Mouse (Mus musculus): ENCODE measurements around the gene Lrrc26.

Lrrc26 gene

GRCm38 (mm10) chr2:25292856-25293255 lies 3.1 kb downstream of the Lrrc26 start:
- in situ Hi-C loops (cut with MboI, MseI) = no loop called here

GRCm38 (mm10) chr2:25293706-25294105 lies 4.0 kb downstream of the Lrrc26 start:
- in situ Hi-C loops (cut with MboI, MseI) = no loop called here

GRCm38 (mm10) chr2:25297093-25297492 lies 7.4 kb downstream of the Lrrc26 start:
- in situ Hi-C loops (cut with MboI, MseI) = no loop called here

GRCm38 (mm10) chr2:25298046-25298445 lies 8.3 kb downstream of the Lrrc26 start:
- in situ Hi-C loops (cut with MboI, MseI) = no loop called here

GRCm38 (mm10) chr2:25303452-25303851 lies 13.7 kb downstream of the Lrrc26 start:
- in situ Hi-C loops (cut with MboI, MseI) = no loop called here

- in situ Hi-C loops (cut with MboI, MseI) = no loop called here
Observed at GRCm38 (mm10) chr2:25303931-25304656, 14.4 kb downstream of the Lrrc26 start.

GRCm38 (mm10) chr2:25304657-25305541 lies 15.2 kb downstream of the Lrrc26 start:
- in situ Hi-C loops (cut with MboI, MseI) = no loop called here

GRCm38 (mm10) chr2:25305587-25306359 lies 16.1 kb downstream of the Lrrc26 start:
- in situ Hi-C loops (cut with MboI, MseI) = no loop called here

GRCm38 (mm10) chr2:25310180-25310579 lies 20.5 kb downstream of the Lrrc26 start:
- in situ Hi-C loops (cut with MboI, MseI) = no loop called here

- in situ Hi-C loops (cut with MboI, MseI) = no loop called here
Observed at GRCm38 (mm10) chr2:25310969-25311368, 21.3 kb downstream of the Lrrc26 start.

GRCm38 (mm10) chr2:25311491-25311891 lies 21.8 kb downstream of the Lrrc26 start:
- in situ Hi-C loops (cut with MboI, MseI) = no loop called here

GRCm38 (mm10) chr2:25318119-25318966 lies 28.6 kb downstream of the Lrrc26 start:
- in situ Hi-C loops (cut with MboI, MseI) = no loop called here

- in situ Hi-C loops (cut with MboI, MseI) = no loop called here
Observed at GRCm38 (mm10) chr2:25318971-25319773, 29.5 kb downstream of the Lrrc26 start, which contains the start of gene Grin1. Grin1 (minus strand) TSS chr2:25319187.

GRCm38 (mm10) chr2:25320084-25320483 lies 30.4 kb downstream of the Lrrc26 start:
- in situ Hi-C loops (cut with MboI, MseI) = no loop called here

- in situ Hi-C loops (cut with MboI, MseI) = no loop called here
Observed at GRCm38 (mm10) chr2:25326036-25326435, 36.3 kb downstream of the Lrrc26 start.

GRCm38 (mm10) chr2:25328440-25328839 lies 38.7 kb downstream of the Lrrc26 start:
- in situ Hi-C loops (cut with MboI, MseI) = no loop called here

GRCm38 (mm10) chr2:25331470-25331869 lies 41.8 kb downstream of the Lrrc26 start:
- in situ Hi-C loops (cut with MboI, MseI) = loop anchor here (5.0 to 10.0 kb wide), 2 partner anchors 57 to 59 kb away; partner anchors contain the start of genes Anapc2 (in 2 of the 2) and Ssna1 (in 2 of the 2)

- in situ Hi-C loops (cut with MboI, MseI) = loop anchor here (5.0 to 10.0 kb wide), 2 partner anchors 58 to 60 kb away; partner anchors contain the start of genes Anapc2 (in 2 of the 2) and Ssna1 (in 2 of the 2)
Observed at GRCm38 (mm10) chr2:25332286-25333160, 42.8 kb downstream of the Lrrc26 start, which contains the start of gene Man1b1. Man1b1 (plus strand) TSS chr2:25332338.
